Mouse (Mus musculus) CD8-positive naive resting alpha-beta T cell, adult 2 months (primary cell): ENCODE results near the gene Ifitm1.
"Not testable (repeated sequence)": the region's sequence is repeated elsewhere in the genome, so short reads cannot be mapped to it uniquely, and the experiment has no call there.

Experiments used
- DNase-seq, 2 experiments: peaks; one replicate each; pipeline ENCODE4 v3.0.0; 2022; ENCODE audit warnings: low read depth in 2 of 2, low spot score in 2 of 2

The Ifitm1 gene

DNA sequence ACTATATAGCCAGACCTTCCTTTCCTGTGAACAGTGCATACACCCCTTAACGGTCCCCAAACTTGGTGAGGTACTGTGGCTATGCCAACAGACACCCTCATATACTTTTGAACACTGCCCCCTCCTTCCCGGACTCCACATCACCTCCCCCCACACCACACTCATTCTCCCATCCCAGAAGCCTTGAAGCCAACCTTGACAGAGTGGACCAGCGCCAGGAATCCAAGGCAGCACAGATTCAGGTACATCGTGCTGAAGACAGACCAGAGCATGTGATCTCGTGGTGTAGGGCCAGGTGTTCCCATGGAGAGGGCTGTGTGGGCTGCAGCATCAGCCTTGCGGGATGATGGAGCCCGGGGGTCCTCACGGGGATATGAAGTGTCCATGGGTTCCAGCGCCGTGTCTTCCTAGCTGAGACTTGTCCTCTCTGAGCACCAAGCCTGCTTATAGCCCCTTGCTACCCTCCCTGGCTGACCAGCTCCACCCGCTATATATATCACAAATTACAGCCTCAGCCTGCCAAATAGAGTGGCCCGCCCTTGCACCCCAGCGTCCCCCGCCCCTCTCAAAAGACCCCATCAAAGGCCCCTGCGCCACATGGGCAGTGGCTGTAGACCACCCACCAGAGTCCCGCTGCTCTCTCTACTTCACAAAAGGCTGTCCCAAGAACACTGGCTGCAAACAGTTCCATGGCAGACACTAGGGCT is 17.0 kb upstream of the Ifitm1 start, which contains the start of gene Ifitm5:
TSS of gene Ifitm5 (minus strand) at position 468 of the 707 bp plus-strand sequence.
- DNase-seq = no peak

DNA sequence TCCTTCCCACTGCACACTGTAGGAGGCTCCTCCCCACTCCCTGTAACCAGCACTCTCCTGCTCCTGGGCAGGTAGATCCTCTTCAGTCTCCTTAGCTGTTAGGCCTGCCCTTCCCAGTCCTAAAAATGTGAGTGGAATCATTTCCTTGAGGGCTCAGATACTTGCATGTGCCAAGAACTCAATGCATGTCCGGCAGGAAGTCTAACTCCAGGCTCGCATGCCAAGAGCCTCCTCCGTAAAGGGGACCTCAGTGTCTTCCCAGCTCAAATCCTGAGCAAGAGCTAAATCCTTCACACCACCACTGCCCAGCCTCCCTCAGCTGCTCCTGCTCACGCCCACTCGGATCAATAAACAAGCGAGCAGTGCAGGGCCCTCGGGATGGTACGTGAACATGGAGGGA is 16.0 kb upstream of the Ifitm1 start:
- no peak for DNase-seq

- no peak for DNase-seq
These were observed 15.3 kb upstream of the Ifitm1 start for GRCm38 (mm10) chr7:140951765-140952164.

GRCm38 (mm10) chr7:140952441-140952840 is 14.6 kb upstream of the Ifitm1 start:
- no peak for DNase-seq

GRCm38 (mm10) chr7:140953133-140953532 is 13.9 kb upstream of the Ifitm1 start:
- DNase-seq = no peak

GRCm38 (mm10) chr7:140953800-140954732 is 13.0 kb upstream of the Ifitm1 start:
- no peak for DNase-seq

- no peak for DNase-seq
These were observed 12.3 kb upstream of the Ifitm1 start for GRCm38 (mm10) chr7:140954733-140955071.

GRCm38 (mm10) chr7:140955342-140955741 is 11.7 kb upstream of the Ifitm1 start:
- no peak for DNase-seq

GRCm38 (mm10) chr7:140955758-140956555 is 11.1 kb upstream of the Ifitm1 start, which contains the start of the genes Gm45717 and Ifitm2:
Gm45717 (minus strand) TSS chr7:140955937.
Ifitm2 (minus strand) TSS chr7:140955987.
- no peak for DNase-seq

DNA sequence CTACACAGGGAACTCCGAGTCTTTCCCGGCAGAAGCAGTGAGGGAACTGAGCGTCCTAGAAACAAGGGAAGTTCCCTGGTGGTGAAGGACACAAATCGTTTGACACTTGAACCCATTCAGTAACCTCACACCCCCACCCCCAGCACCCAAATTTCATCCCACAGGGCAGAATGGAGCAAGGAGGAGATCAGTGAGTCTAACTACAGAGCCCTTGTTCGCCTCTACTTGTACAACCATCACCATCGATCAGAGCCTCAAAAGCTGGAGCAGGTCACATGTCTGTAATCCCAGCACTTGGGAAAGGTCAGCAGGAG is 10.5 kb upstream of the Ifitm1 start:
- no peak for DNase-seq

- DNase-seq = peak in 1 of 2 experiments; percentile 18
These were observed 7.7 kb upstream of the Ifitm1 start for GRCm38 (mm10) chr7:140959181-140959901.

GRCm38 (mm10) chr7:140960026-140960425 is 7.0 kb upstream of the Ifitm1 start:
- no peak for DNase-seq

GRCm38 (mm10) chr7:140961416-140961815 is 5.6 kb upstream of the Ifitm1 start:
- no peak for DNase-seq

DNA sequence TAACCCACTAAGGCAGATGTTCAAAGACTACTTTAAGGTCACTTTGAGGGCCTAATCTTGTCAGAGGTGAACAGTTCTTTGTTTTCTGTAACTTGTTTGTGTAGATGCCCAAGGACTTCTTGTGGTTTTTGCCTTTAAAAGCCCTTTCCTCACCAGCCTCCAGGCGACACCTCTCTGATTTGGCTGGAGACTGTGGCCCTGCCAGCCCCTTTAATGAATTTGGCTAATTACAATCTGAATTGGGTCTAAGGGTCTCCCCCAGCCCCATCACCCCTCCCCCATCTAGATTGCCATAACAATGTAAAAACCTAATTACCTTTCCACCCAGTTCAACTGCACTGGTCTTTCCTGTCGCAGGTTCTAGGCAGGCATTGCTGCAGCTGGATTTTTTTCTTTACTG is 4.3 kb upstream of the Ifitm1 start:
- DNase-seq = no peak

GRCm38 (mm10) chr7:140967862-140968591 is 1.0 kb downstream of the Ifitm1 start:
- no peak for DNase-seq

- not testable (repeated sequence) for DNase-seq
These were observed 1.7 kb downstream of the Ifitm1 start for GRCm38 (mm10) chr7:140968710-140969109.

DNA sequence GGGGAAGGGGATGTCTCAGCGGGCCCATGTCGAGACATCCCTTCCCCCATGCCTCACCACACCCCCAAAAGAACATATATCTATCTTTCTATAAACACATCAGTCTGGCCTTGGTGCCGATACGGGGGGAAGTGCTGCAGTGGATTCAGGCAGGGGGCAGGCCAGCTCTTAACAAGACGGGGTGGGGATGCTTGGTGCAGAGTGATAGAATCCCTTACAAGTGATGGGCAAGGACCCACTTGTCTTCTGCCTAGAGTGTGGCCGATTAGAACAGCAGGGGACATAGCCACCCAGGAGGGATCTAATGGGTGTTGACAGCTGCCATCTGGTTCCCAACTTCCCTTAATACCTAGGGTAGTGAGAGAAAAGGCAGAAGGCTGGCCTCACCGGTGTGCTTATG is 3.9 kb downstream of the Ifitm1 start:
- DNase-seq = no peak

GRCm38 (mm10) chr7:140971479-140972171 is 4.6 kb downstream of the Ifitm1 start:
- no peak for DNase-seq

- DNase-seq = no peak
These were observed 6.6 kb downstream of the Ifitm1 start for GRCm38 (mm10) chr7:140973396-140974165.
